Mouse (Mus musculus) liver, embryonic 13.5 days (tissue): Measurements from ENCODE around the gene Lsm4. TPM values are rescaled to one million over a fixed set of nuclear protein-coding genes. Genes with fewer than 3 reads are reported as not detected.

Experiments
- ATAC-seq: fragments of 200-750 bp; cut with Nextera tagmentation; 2 replicates; pipeline ENCODE4 v1.8.0; 2017; ENCODE audit warnings: low read depth, mild to moderate bottlenecking, moderate number of reproducible peaks, moderate library complexity
- DNase-seq: peaks from one replicate; pipeline ENCODE4 v3.0.0; 2022
- H3K27ac ChIP-seq: fragments of 300-500 bp; sonication (generic); 2 replicates; pipeline ENCODE4 v1.5.1; 2015; ENCODE audit warnings: moderate library complexity, mild to moderate bottlenecking, inconsistent platforms
- H3K27me3 ChIP-seq: fragments of 300-500 bp; sonication (generic); 2 replicates; pipeline ENCODE4 v1.6.1; 2015; ENCODE audit warnings: mild to moderate bottlenecking, inconsistent platforms
- H3K36me3 ChIP-seq: fragments of 300-500 bp; sonication (generic); 2 replicates; pipeline ENCODE4 v1.6.1; 2015; ENCODE audit warnings: mild to moderate bottlenecking, inconsistent platforms
- H3K4me1 ChIP-seq: fragments of 300-500 bp; sonication (generic); replicated peaks from 2 replicates; pipeline ENCODE4 v1.6.1; 2015; ENCODE audit warnings: inconsistent platforms
- H3K4me2 ChIP-seq: fragments of 300-500 bp; sonication (generic); 2 replicates; pipeline ENCODE4 v1.6.1; 2015; ENCODE audit warnings: inconsistent platforms, mild to moderate bottlenecking, moderate library complexity
- H3K4me3 ChIP-seq: fragments of 300-500 bp; sonication (generic); replicated peaks from 2 replicates; pipeline ENCODE4 v1.5.1; 2015; ENCODE audit warnings: mild to moderate bottlenecking, inconsistent platforms
- H3K9ac ChIP-seq: fragments of 300-500 bp; sonication (generic); 2 replicates; pipeline ENCODE4 v1.6.1; 2015; ENCODE audit warnings: mild to moderate bottlenecking, inconsistent platforms
- H3K9me3 ChIP-seq: fragments of 300-500 bp; sonication (generic); replicated peaks from 2 replicates; pipeline ENCODE4 v1.6.1; 2016; ENCODE audit warnings: inconsistent platforms
- WGBS: fragments of 180-500 bp; shearing (Covaris S2); methylation state at CpG from one replicate; pipeline ENCODE4 v1.1.7; 2015; ENCODE audit not compliant: insufficient replicate concordance; 5-methylcytosine and 5-hydroxymethylcytosine counted together
- polyA plus RNA-seq: library from polyadenylated mRNA; unstranded; fragments of >200 nt; fragmentation: Nextera tagmentation; extraction: Ambion mirVana; gene quantifications from 2 replicates; pipeline ENCODE4 v1.2.1, GENCODE M21; 2015

Gene Lsm4
- polyA plus RNA-seq, 1 experiment from 2014 or later, result 200 TPM

GRCm38 (mm10) chr8:70636838-70637237 lies 36.2 kb upstream of the Lsm4 start:
- Histone ChIP-seq H3K36me3 (no peaks in the 10 kb centered on the region), H3K27ac (peak overlapping the region; percentile 63), H3K27me3 (no peaks in the 10 kb centered on the region), H3K9me3 (no peaks in the 10 kb centered on the region), H3K9ac (0 out of 2 replicates have a peak overlapping the region, but pooled peaks have one; percentile 7), H3K4me1 (peaks cover 66% of the 10 kb centered on the region), H3K4me2 (no peak overlapping the region), H3K4me3 (no peak overlapping the region)
- DNase-seq (no peak), ATAC-seq (peak; percentile 57)
- WGBS, result 60% methylated on average over 8 of the region's 8 CpGs

- Histone ChIP-seq H3K9ac (no peak overlapping the region), H3K27ac (no peak overlapping the region), H3K4me1 (peaks cover 55% of the 10 kb centered on the region), H3K9me3 (no peaks in the 10 kb centered on the region), H3K4me2 (no peak overlapping the region), H3K36me3 (no peaks in the 10 kb centered on the region), H3K27me3 (no peaks in the 10 kb centered on the region), H3K4me3 (no peak overlapping the region)
- 69% methylated on average over 9 of the region's 9 CpGs for WGBS
- DNase-seq (no peak), ATAC-seq (no peak)
These were observed 34.3 kb upstream of the Lsm4 start for GRCm38 (mm10) chr8:70638752-70639151.

- H3K4me3 ChIP-seq, result no peak overlapping the region
- H3K9ac ChIP-seq, result no peak overlapping the region
- no peaks in the 10 kb centered on the region for H3K36me3 ChIP-seq
- H3K4me1 ChIP-seq, result peaks cover 38% of the 10 kb centered on the region
- no peaks in the 10 kb centered on the region for H3K27me3 ChIP-seq
- ATAC-seq, result no peak
- no peak for DNase-seq
- 47% methylated on average over 3 of the region's 3 CpGs for WGBS
- no peak overlapping the region for H3K27ac ChIP-seq
- H3K4me2 ChIP-seq, result no peak overlapping the region
- no peaks in the 10 kb centered on the region for H3K9me3 ChIP-seq
These were observed 30.0 kb upstream of the Lsm4 start for GRCm38 (mm10) chr8:70643019-70643418.

GRCm38 (mm10) chr8:70644065-70644464 lies 29.0 kb upstream of the Lsm4 start:
- H3K4me3 ChIP-seq, result no peak overlapping the region
- DNase-seq (no peak), ATAC-seq (no peak)
- no peak overlapping the region for H3K4me2 ChIP-seq
- H3K9me3 ChIP-seq, result no peaks in the 10 kb centered on the region
- no peak overlapping the region for H3K9ac ChIP-seq
- H3K27me3 ChIP-seq, result no peaks in the 10 kb centered on the region
- no peak overlapping the region for H3K27ac ChIP-seq
- H3K4me1 ChIP-seq, result peaks cover 36% of the 10 kb centered on the region
- 77% methylated on average over 2 of the region's 2 CpGs for WGBS
- H3K36me3 ChIP-seq, result peaks cover 3% of the 10 kb centered on the region; the same call in 1 of the 2 replicates

GRCm38 (mm10) chr8:70645501-70646224 lies 27.4 kb upstream of the Lsm4 start:
- no peak for ATAC-seq

GRCm38 (mm10) chr8:70646369-70646768 lies 26.7 kb upstream of the Lsm4 start:
- peak overlapping the region; percentile 39; the same call in 1 of the 2 replicates for H3K27ac ChIP-seq
- 78% methylated on average over 6 of the region's 6 CpGs for WGBS
- H3K27me3 ChIP-seq, result no peaks in the 10 kb centered on the region
- H3K36me3 ChIP-seq, result peaks cover 16% of the 10 kb centered on the region
- no peak for DNase-seq
- no peak for ATAC-seq
- H3K4me1 ChIP-seq, result peaks cover 44% of the 10 kb centered on the region
- peak overlapping the region; percentile 36; the same call in 1 of the 2 replicates for H3K9ac ChIP-seq
- no peaks in the 10 kb centered on the region for H3K9me3 ChIP-seq
- H3K4me2 ChIP-seq, result no peak overlapping the region
- no peak overlapping the region for H3K4me3 ChIP-seq

More at GRCm38 (mm10) chr8:70645501-70646224, 27.4 kb upstream of the Lsm4 start:
- peaks cover 44% of the 10 kb centered on the region for H3K4me1 ChIP-seq
- no peak overlapping the region for H3K4me2 ChIP-seq
- no peaks in the 10 kb centered on the region for H3K9me3 ChIP-seq
- 61% methylated on average over 17 of the region's 17 CpGs for whole genome bisulfite sequencing
- H3K9ac ChIP-seq, result no peak overlapping the region
- H3K27ac ChIP-seq, result no peak overlapping the region
- no peak overlapping the region for H3K4me3 ChIP-seq
- peaks cover 12% of the 10 kb centered on the region for H3K36me3 ChIP-seq
- no peaks in the 10 kb centered on the region for H3K27me3 ChIP-seq
- no peak for DNase-seq

- no peak for DNase-seq
- ATAC-seq, result no peak
- Histone ChIP-seq H3K27me3 (no peaks in the 10 kb centered on the region), H3K9me3 (no peaks in the 10 kb centered on the region), H3K36me3 (peaks cover 19% of the 10 kb centered on the region), H3K27ac (0 out of 2 replicates have a peak overlapping the region, but pooled peaks have one; percentile 64), H3K4me3 (no peak overlapping the region), H3K4me2 (no peak overlapping the region), H3K4me1 (peaks cover 44% of the 10 kb centered on the region), H3K9ac (peak overlapping the region; percentile 36; the same call in 1 of the 2 replicates)
These were observed 26.3 kb upstream of the Lsm4 start for GRCm38 (mm10) chr8:70646775-70647174.

- no peaks in the 10 kb centered on the region for H3K27me3 ChIP-seq
- DNase-seq (no peak), ATAC-seq (0 out of 2 replicates have a peak, but pooled peaks have one; percentile 14)
- peak overlapping the region; percentile 51; the same call in 1 of the 2 replicates for H3K9ac ChIP-seq
- peaks cover 44% of the 10 kb centered on the region for H3K4me1 ChIP-seq
- H3K4me3 ChIP-seq, result no peak overlapping the region
- peak overlapping the region; percentile 64 for H3K27ac ChIP-seq
- no peaks in the 10 kb centered on the region for H3K9me3 ChIP-seq
- 68% methylated on average over 8 of the region's 8 CpGs for WGBS
- H3K36me3 ChIP-seq, result peaks cover 27% of the 10 kb centered on the region
- H3K4me2 ChIP-seq, result no peak overlapping the region
These were observed 25.5 kb upstream of the Lsm4 start for GRCm38 (mm10) chr8:70647343-70648163.

GRCm38 (mm10) chr8:70648164-70648442 lies 24.9 kb upstream of the Lsm4 start:
- peak; percentile 47 for ATAC-seq
- 16% methylated on average over 1 of the region's 1 CpGs for WGBS
- H3K9ac ChIP-seq, result 0 out of 2 replicates have a peak overlapping the region, but pooled peaks have one; percentile 51

GRCm38 (mm10) chr8:70648921-70649320 lies 24.1 kb upstream of the Lsm4 start:
- no peak for DNase-seq
- peaks cover 51% of the 10 kb centered on the region for H3K4me1 ChIP-seq

More at GRCm38 (mm10) chr8:70648164-70648442, 24.9 kb upstream of the Lsm4 start:
- peaks cover 46% of the 10 kb centered on the region for H3K4me1 ChIP-seq
- H3K36me3 ChIP-seq, result peaks cover 28% of the 10 kb centered on the region
- no peak overlapping the region for H3K4me3 ChIP-seq
- peak overlapping the region; percentile 64; the same call in 1 of the 2 replicates for H3K27ac ChIP-seq
- H3K4me2 ChIP-seq, result no peak overlapping the region
- no peaks in the 10 kb centered on the region for H3K9me3 ChIP-seq
- DNase-seq, result no peak
- H3K27me3 ChIP-seq, result no peaks in the 10 kb centered on the region

GRCm38 (mm10) chr8:70649324-70649723 lies 23.7 kb upstream of the Lsm4 start:
- Histone ChIP-seq H3K36me3 (peaks cover 32% of the 10 kb centered on the region), H3K27me3 (no peaks in the 10 kb centered on the region), H3K9ac (no peak overlapping the region), H3K4me1 (peaks cover 51% of the 10 kb centered on the region), H3K9me3 (no peaks in the 10 kb centered on the region), H3K4me3 (no peak overlapping the region), H3K4me2 (no peak overlapping the region), H3K27ac (peak overlapping the region; percentile 58; the same call in 1 of the 2 replicates)
- 78% methylated on average over 4 of the region's 4 CpGs for WGBS
- DNase-seq, result no peak
- ATAC-seq, result peak; percentile 16; the same call in 1 of the 2 replicates

More at GRCm38 (mm10) chr8:70648921-70649320, 24.1 kb upstream of the Lsm4 start:
- H3K9ac ChIP-seq, result no peak overlapping the region
- H3K27ac ChIP-seq, result peak overlapping the region; percentile 58
- no peaks in the 10 kb centered on the region for H3K27me3 ChIP-seq
- H3K4me2 ChIP-seq, result no peak overlapping the region
- ATAC-seq, result no peak
- H3K4me3 ChIP-seq, result no peak overlapping the region
- WGBS, result 67% methylated on average over 3 of the region's 3 CpGs
- peaks cover 28% of the 10 kb centered on the region for H3K36me3 ChIP-seq
- H3K9me3 ChIP-seq, result no peaks in the 10 kb centered on the region
